Mouse (Mus musculus): ENCODE results near the gene Mtg1.

DNA sequence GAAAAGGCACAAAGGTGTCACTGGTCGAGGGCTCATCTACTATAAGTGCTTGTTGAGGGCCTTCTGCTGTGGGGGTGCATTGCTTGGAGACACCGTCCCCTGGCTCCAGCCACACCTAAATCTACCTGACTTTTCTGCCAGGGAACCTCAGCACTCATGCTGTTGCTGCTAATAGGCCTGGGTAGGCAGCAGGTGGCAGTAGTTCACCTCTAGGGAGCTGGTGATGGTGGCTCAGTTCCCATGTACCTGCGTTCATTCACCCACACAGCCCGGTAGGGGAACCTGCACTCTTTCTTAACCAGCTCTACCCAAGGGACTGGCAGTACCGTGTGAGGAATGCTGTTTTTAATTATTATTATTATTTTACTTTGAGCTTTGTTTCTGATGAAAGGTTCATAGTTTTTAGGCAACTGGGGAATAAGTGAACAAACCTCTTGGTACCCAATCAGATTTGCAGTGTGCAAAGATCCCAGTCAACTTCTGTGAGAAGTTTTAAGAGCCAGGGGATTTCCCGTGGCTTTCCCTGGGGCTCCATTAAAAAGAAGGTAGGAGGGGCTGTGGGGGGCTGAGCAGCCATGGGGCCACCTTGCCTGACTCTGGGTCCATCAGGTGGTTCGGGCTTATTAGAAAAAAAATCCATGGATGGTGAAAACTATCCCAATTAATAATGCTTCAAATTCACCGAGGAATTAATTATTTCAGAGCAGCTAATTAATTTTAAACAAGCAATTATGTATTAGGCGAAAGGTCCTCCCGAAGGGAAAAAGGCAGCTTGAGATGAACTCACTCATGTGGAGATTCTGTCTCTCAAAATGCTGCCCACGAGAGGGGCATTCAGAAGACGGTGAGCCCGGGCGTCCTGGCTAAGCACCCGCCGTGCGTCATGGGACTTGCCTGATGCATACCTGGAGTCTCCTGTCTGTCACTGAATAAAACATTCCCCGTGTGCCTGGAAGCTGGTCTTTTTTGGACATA, 49.6 kb downstream of the Mtg1 start:
- TF ChIP-seq POLR2A (IDR thresholded peaks at IDR 0.05; ENCODE audit: borderline replicate concordance, control insufficient read depth, low read depth, low read length) = no peak
- TF ChIP-seq CTCF (IDR thresholded peaks at IDR 0.05; ENCODE audit: control insufficient read depth, insufficient read depth, low read length) = peak; percentile 35; the same call in 1 of the 2 replicates
